Mouse (Mus musculus) lung, embryonic 15.5 days (tissue): ENCODE data around the gene Sars2. TPM values are rescaled to one million over a fixed set of nuclear protein-coding genes. Genes with fewer than 3 reads are reported as not detected.

Experiments
- ATAC-seq: fragments of 200-750 bp; cut with Nextera tagmentation; 2 replicates; pipeline ENCODE4 v1.8.0; 2017; ENCODE audit warnings: moderate number of reproducible peaks, borderline replicate concordance; ENCODE audit not compliant: low FRiP score, low TSS enrichment; ENCODE audit errors: extremely low read depth
- H3K27ac ChIP-seq: fragments of 300-500 bp; sonication (generic); 2 replicates; pipeline ENCODE4 v1.5.1; 2015; ENCODE audit warnings: moderate library complexity, mild to moderate bottlenecking, inconsistent platforms
- H3K27me3 ChIP-seq: fragments of 300-500 bp; sonication (generic); 2 replicates; pipeline ENCODE4 v1.6.1; 2015; ENCODE audit warnings: inconsistent platforms
- H3K36me3 ChIP-seq: fragments of 300-500 bp; sonication (generic); 2 replicates; pipeline ENCODE4 v1.6.1; 2015; ENCODE audit warnings: inconsistent platforms
- H3K4me1 ChIP-seq: fragments of 300-500 bp; sonication (generic); 2 replicates; pipeline ENCODE4 v1.6.1; 2015; ENCODE audit warnings: inconsistent platforms
- H3K4me2 ChIP-seq: fragments of 300-500 bp; sonication (generic); 2 replicates; pipeline ENCODE4 v1.6.1; 2015; ENCODE audit warnings: inconsistent platforms, mild to moderate bottlenecking, moderate library complexity
- H3K4me3 ChIP-seq: fragments of 300-500 bp; sonication (generic); 2 replicates; pipeline ENCODE4 v1.5.1; 2015; ENCODE audit warnings: mild to moderate bottlenecking, inconsistent platforms
- H3K9ac ChIP-seq: fragments of 300-500 bp; sonication (generic); 2 replicates; pipeline ENCODE4 v1.6.1; 2015; ENCODE audit warnings: inconsistent platforms
- H3K9me3 ChIP-seq: fragments of 300-500 bp; sonication (generic); 2 replicates; pipeline ENCODE4 v1.6.1; 2016; ENCODE audit warnings: inconsistent platforms
- WGBS: fragments of 180-500 bp; shearing (Covaris S2); methylation state at CpG from one replicate; pipeline ENCODE4 v1.1.7; 2015; 5-methylcytosine and 5-hydroxymethylcytosine counted together
- polyA plus RNA-seq: library from polyadenylated mRNA; unstranded; fragments of >200 nt; fragmentation: Nextera tagmentation; extraction: Ambion mirVana; gene quantifications from 2 replicates; pipeline ENCODE4 v1.2.1, GENCODE M21; 2015

Gene Sars2
- polyA plus RNA-seq, 1 experiment from 2014 or later = 27.7 TPM

GRCm38 (mm10) chr7:28799994-28800393 lies 58.2 kb downstream of the Sars2 start:
- Histone ChIP-seq H3K9ac (no peak overlapping the region), H3K4me1 (peaks cover 51% of the 10 kb centered on the region), H3K4me2 (no peak overlapping the region), H3K9me3 (no peaks in the 10 kb centered on the region), H3K27ac (no peak overlapping the region), H3K4me3 (no peak overlapping the region), H3K27me3 (no peaks in the 10 kb centered on the region), H3K36me3 (no peaks in the 10 kb centered on the region)
- ATAC-seq = no peak
- 90% methylated on average over 9 of the region's 9 CpGs for WGBS

DNA sequence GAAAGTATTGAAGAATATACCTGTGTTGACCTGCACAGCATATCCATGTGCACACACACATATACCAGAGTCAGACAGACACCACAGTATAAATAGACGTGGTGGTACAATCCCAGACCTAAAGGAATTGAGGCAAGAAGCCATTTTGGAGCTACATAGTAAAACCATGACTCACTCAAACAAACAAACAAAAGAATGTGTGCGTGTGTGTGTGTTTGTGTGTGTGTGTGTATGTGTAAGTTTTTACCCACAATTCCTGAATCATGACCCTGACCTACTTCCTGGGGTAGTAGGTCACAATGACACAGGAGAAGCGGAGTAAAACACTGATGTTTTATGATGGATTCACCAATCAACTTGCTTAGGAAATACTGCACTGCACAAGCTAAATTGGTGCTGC lies 59.7 kb downstream of the Sars2 start:
- Histone ChIP-seq H3K9me3 (no peaks in the 10 kb centered on the region), H3K36me3 (no peaks in the 10 kb centered on the region), H3K27ac (peak overlapping the region; percentile 97), H3K9ac (0 out of 2 replicates have a peak overlapping the region, but pooled peaks have one; percentile 7), H3K27me3 (no peaks in the 10 kb centered on the region), H3K4me1 (peaks cover 46% of the 10 kb centered on the region), H3K4me2 (no peak overlapping the region), H3K4me3 (no peak overlapping the region)
- ATAC-seq = no peak
- 57% methylated on average over 3 of the region's 3 CpGs for WGBS

GRCm38 (mm10) chr7:28801901-28802670 lies 60.3 kb downstream of the Sars2 start:
- WGBS = 13% methylated on average over 10 of the region's 10 CpGs
- H3K36me3 ChIP-seq = no peaks in the 10 kb centered on the region

GRCm38 (mm10) chr7:28802846-28803588 lies 61.2 kb downstream of the Sars2 start:
- H3K9ac ChIP-seq = 0 out of 2 replicates have a peak overlapping the region, but pooled peaks have one; percentile 7
- 9% methylated on average over 10 of the region's 10 CpGs for WGBS

More at GRCm38 (mm10) chr7:28801901-28802670, 60.3 kb downstream of the Sars2 start:
- no peak overlapping the region for H3K4me3 ChIP-seq
- H3K9me3 ChIP-seq = no peaks in the 10 kb centered on the region
- ATAC-seq = peak; percentile 79; the same call in 1 of the 2 replicates
- 0 out of 2 replicates have a peak overlapping the region, but pooled peaks have one; percentile 7 for H3K9ac ChIP-seq
- peaks cover 43% of the 10 kb centered on the region for H3K4me1 ChIP-seq
- peak overlapping the region; percentile 97 for H3K27ac ChIP-seq
- peak overlapping the region; percentile 39 for H3K4me2 ChIP-seq
- no peaks in the 10 kb centered on the region for H3K27me3 ChIP-seq

More at GRCm38 (mm10) chr7:28802846-28803588, 61.2 kb downstream of the Sars2 start:
- Histone ChIP-seq H3K36me3 (no peaks in the 10 kb centered on the region), H3K4me1 (peaks cover 49% of the 10 kb centered on the region), H3K9me3 (no peaks in the 10 kb centered on the region), H3K27me3 (no peaks in the 10 kb centered on the region), H3K27ac (peak overlapping the region; percentile 97), H3K4me3 (no peak overlapping the region), H3K4me2 (peak overlapping the region; percentile 39)
- peak; percentile 64 for ATAC-seq

Other genes with a start within 250 kb of the Sars2 start
- gene Ifnl2, start 231.5 kb upstream of the Sars2 start, polyA plus RNA-seq = not detected in 2 replicates
- not detected in 2 replicates for gene Ifnl3, start 219.2 kb upstream of the Sars2 start, polyA plus RNA-seq
- 0.53 TPM in 1 of 2 replicates, not detected in the other for gene Sycn, start 201.1 kb upstream of the Sars2 start, polyA plus RNA-seq
- gene Nccrp1, start 194.7 kb upstream of the Sars2 start, polyA plus RNA-seq = not detected in 2 replicates
- 21.3 and 21.6 TPM in 2 replicates for gene Samd4b, start 143.8 kb upstream of the Sars2 start, polyA plus RNA-seq
- gene Pak4, start 143.8 kb upstream of the Sars2 start, polyA plus RNA-seq = 55.4 and 60.8 TPM in 2 replicates
- gene Acp7, start 110.7 kb upstream of the Sars2 start, polyA plus RNA-seq = not detected in 2 replicates
- 6.3 and 6.5 TPM in 2 replicates for gene Fbxo27, start 49.1 kb upstream of the Sars2 start, polyA plus RNA-seq
- 15.6 and 16.3 TPM in 2 replicates for gene Fbxo17, start 25.2 kb upstream of the Sars2 start, polyA plus RNA-seq
- gene Mrps12, start 172 bp upstream of the Sars2 start, polyA plus RNA-seq = 116 and 124 TPM in 2 replicates
- not detected in 2 replicates for gene Ccer2, start 14.2 kb downstream of the Sars2 start, polyA plus RNA-seq
- gene Sirt2, start 24.7 kb downstream of the Sars2 start, polyA plus RNA-seq = 59.5 and 65.2 TPM in 2 replicates
- gene Nfkbib, start 25.5 kb downstream of the Sars2 start, polyA plus RNA-seq = 36.9 and 38.7 TPM in 2 replicates
- 7.1 and 8.8 TPM in 2 replicates for gene Rinl, start 47.0 kb downstream of the Sars2 start, polyA plus RNA-seq
- 254 and 264 TPM in 2 replicates for gene Hnrnpl, start 66.5 kb downstream of the Sars2 start, polyA plus RNA-seq
- gene Ech1, start 83.2 kb downstream of the Sars2 start, polyA plus RNA-seq = 154 and 162 TPM in 2 replicates
- gene Lgals4, start 91.9 kb downstream of the Sars2 start, polyA plus RNA-seq = 6.7 and 9.2 TPM in 2 replicates
- 1.5 and 1.6 TPM in 2 replicates for gene Lgals7, start 121.9 kb downstream of the Sars2 start, polyA plus RNA-seq
- 0.29 and 0.42 TPM in 2 replicates for gene Capn12, start 139.4 kb downstream of the Sars2 start, polyA plus RNA-seq
- gene Actn4, start 220.3 kb downstream of the Sars2 start, polyA plus RNA-seq = 287 and 302 TPM in 2 replicates
- gene Eif3k, start 239.9 kb downstream of the Sars2 start, polyA plus RNA-seq = 360 and 364 TPM in 2 replicates
- 7.4 and 9.8 TPM in 2 replicates for gene Map4k1, start 240.1 kb downstream of the Sars2 start, polyA plus RNA-seq